ENCODE assay signal across 15 mouse cellular contexts in the genomic region with DNA sequence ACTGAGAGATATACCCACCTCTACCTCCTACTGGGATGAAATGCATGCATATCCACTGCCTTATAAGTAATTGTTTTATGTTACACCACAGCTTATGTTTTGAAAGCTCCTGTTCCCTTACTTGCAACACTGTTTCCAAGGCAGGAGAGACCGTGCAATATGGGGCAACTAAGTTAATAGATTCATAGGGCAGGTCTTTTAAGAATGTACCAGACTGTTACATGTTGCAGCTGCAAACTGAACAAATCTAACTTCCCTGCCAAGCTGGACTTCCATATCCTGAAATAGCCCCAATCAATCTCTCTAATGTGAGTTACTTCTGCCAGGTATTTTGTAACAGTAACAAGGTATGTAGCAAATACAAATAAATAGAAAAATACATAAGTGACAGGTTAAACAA.
"Had no signal": no experiment of that assay in that cellular context is flagged by ENCODE, and none has a peak within 500 bp of the region (broad histone marks: within the 10 kb centered on the region; RNA-seq: fewer than 3 reads in every experiment).

No protein-coding gene starts in this region.

- H3K36me3 ChIP-seq: midbrain, embryonic 10.5 days; midbrain, embryonic 12.5 days; neural tube, embryonic 12.5 days; stomach, embryonic 15.5 days had no signal

- H3K27me3 ChIP-seq: midbrain, embryonic 12.5 days; neural tube, embryonic 12.5 days; stomach, embryonic 15.5 days had no signal

- DNase-seq: lung, adult 18-20 months; lung, embryonic 14.5 days; lung, postnatal 10 days; lung, postnatal 4 days; midbrain, embryonic 14.5 days; right cerebral cortex, postnatal 14 days; thymus, adult 2 months; thymus, postnatal 25 days; thymus, postnatal 4 days had no signal

- H3K4me3 ChIP-seq: midbrain, embryonic 10.5 days; midbrain, embryonic 12.5 days; neural tube, embryonic 12.5 days; stomach, embryonic 15.5 days had no signal

- ATAC-seq: midbrain, embryonic 16.5 days had no signal

- H3K4me2 ChIP-seq: lung, embryonic 14.5 days; midbrain, embryonic 12.5 days; neural tube, embryonic 12.5 days; stomach, embryonic 15.5 days had no signal

- H3K9ac ChIP-seq: lung, embryonic 14.5 days; midbrain, embryonic 12.5 days; neural tube, embryonic 12.5 days; stomach, embryonic 15.5 days had no signal

- H3K4me1 ChIP-seq: midbrain, embryonic 10.5 days; midbrain, embryonic 12.5 days; neural tube, embryonic 12.5 days; stomach, embryonic 15.5 days had no signal

- H3K9me3 ChIP-seq: midbrain, embryonic 10.5 days; midbrain, embryonic 12.5 days; neural tube, embryonic 12.5 days; stomach, embryonic 15.5 days had no signal

- H3K27ac ChIP-seq: midbrain, embryonic 10.5 days; midbrain, embryonic 12.5 days; neural tube, embryonic 12.5 days; stomach, embryonic 15.5 days; stomach, postnatal 0 days had no signal
